Mouse (Mus musculus): ENCODE results near the gene Ercc6. TPM values are rescaled to one million over a fixed set of nuclear protein-coding genes. Genes with fewer than 3 reads are reported as not detected.

Gene Ercc6
- total RNA-seq (2022) = 10 to 100 TPM; 23.4 to 28.6 (median 24.3) TPM

GRCm38 (mm10) chr14:32513336-32514032, at the start of gene Ercc6:
TSS of gene Ercc6 (plus strand) at chr14:32513521.
- peak; percentile 86 to 93 for DNase-seq (ENCODE audit: low spot score in 2 of 2)

GRCm38 (mm10) chr14:32464601-32465505, 48.5 kb upstream of the Ercc6 start, which contains the start of gene Slc18a3:
TSS of gene Slc18a3 (minus strand) at chr14:32464850.
- no peak for DNase-seq (ENCODE audit: low spot score in 2 of 2)

GRCm38 (mm10) chr14:32465506-32465870, 47.8 kb upstream of the Ercc6 start:
- DNase-seq (ENCODE audit: low spot score in 2 of 2) = no peak

- no peak for DNase-seq (ENCODE audit: low spot score in 2 of 2)
These were observed 47.4 kb upstream of the Ercc6 start, which contains the start of gene Chat for GRCm38 (mm10) chr14:32465889-32466288. TSS of gene Chat (minus strand) at chr14:32465989.

- no peak for DNase-seq (ENCODE audit: low spot score in 2 of 2)
These were observed 45.7 kb upstream of the Ercc6 start for GRCm38 (mm10) chr14:32467606-32468005.

- peak; percentile 30 to 68 for DNase-seq (ENCODE audit: low spot score in 2 of 2)
These were observed 40.3 kb upstream of the Ercc6 start for GRCm38 (mm10) chr14:32472996-32473395.

GRCm38 (mm10) chr14:32476559-32476958, 36.8 kb upstream of the Ercc6 start:
- no peak for DNase-seq (ENCODE audit: low spot score in 2 of 2)

GRCm38 (mm10) chr14:32477581-32477980, 35.7 kb upstream of the Ercc6 start:
- DNase-seq (ENCODE audit: low spot score in 2 of 2) = no peak

- no peak for DNase-seq (ENCODE audit: low spot score in 2 of 2)
These were observed 31.3 kb upstream of the Ercc6 start for GRCm38 (mm10) chr14:32482061-32482460.

- DNase-seq (ENCODE audit: low spot score in 2 of 2) = no peak
These were observed 20.8 kb upstream of the Ercc6 start for GRCm38 (mm10) chr14:32492521-32492920.

- DNase-seq (ENCODE audit: low spot score in 2 of 2) = no peak
These were observed 17.0 kb upstream of the Ercc6 start for GRCm38 (mm10) chr14:32496115-32496850.

- no peak for DNase-seq (ENCODE audit: low spot score in 2 of 2)
These were observed 12.0 kb upstream of the Ercc6 start for GRCm38 (mm10) chr14:32501303-32501702.

- DNase-seq (ENCODE audit: low spot score in 2 of 2) = no peak
These were observed 10.3 kb upstream of the Ercc6 start for GRCm38 (mm10) chr14:32502764-32503688.

- DNase-seq (ENCODE audit: low spot score in 2 of 2) = no peak
These were observed 9.4 kb upstream of the Ercc6 start for GRCm38 (mm10) chr14:32503897-32504296.

GRCm38 (mm10) chr14:32506329-32506728, 7.0 kb upstream of the Ercc6 start:
- DNase-seq (ENCODE audit: low spot score in 2 of 2) = no peak

GRCm38 (mm10) chr14:32507216-32507615, 6.1 kb upstream of the Ercc6 start:
- no peak for DNase-seq (ENCODE audit: low spot score in 2 of 2)

- no peak for DNase-seq (ENCODE audit: low spot score in 2 of 2)
These were observed 5.1 kb upstream of the Ercc6 start for GRCm38 (mm10) chr14:32508105-32508835.

GRCm38 (mm10) chr14:32509443-32509961, 3.8 kb upstream of the Ercc6 start:
- DNase-seq (ENCODE audit: low spot score in 2 of 2) = no peak

- no peak for DNase-seq (ENCODE audit: low spot score in 2 of 2)
These were observed 409 bp upstream of the Ercc6 start for GRCm38 (mm10) chr14:32512912-32513311.

- DNase-seq (ENCODE audit: low spot score in 2 of 2) = no peak
These were observed 2.8 kb downstream of the Ercc6 start for GRCm38 (mm10) chr14:32516086-32516485.

Measured in layer of hippocampus, adult 8-10 months (tissue).